Mouse (Mus musculus) spleen, adult 2 months (tissue): ENCODE results near the gene Rnf32. TPM values are rescaled to one million over a fixed set of nuclear protein-coding genes. Genes with fewer than 3 reads are reported as not detected.

Experiments used
- DNase-seq, 2 experiments: peaks; one replicate each; pipeline versions ENCODE4 v3.0.0 to v3.0.0-alpha.2; 2012 to 2021; ENCODE audit warnings: low spot score in 2 of 2, low read depth in 1 of 2
- H3K27ac ChIP-seq: fragments of 200-500 bp; 2 replicates; pipeline ENCODE4 v1.5.1; 2012; ENCODE audit warnings: low read length, inconsistent platforms; ENCODE audit not compliant: insufficient read depth
- H3K27me3 ChIP-seq: fragments of 200-500 bp; 2 replicates; pipeline ENCODE4 v1.6.1; 2012; ENCODE audit warnings: mild to moderate bottlenecking, moderate library complexity, low read length, inconsistent platforms; ENCODE audit not compliant: control insufficient read depth, insufficient read depth
- H3K36me3 ChIP-seq: fragments of 200-500 bp; 2 replicates; pipeline ENCODE4 v1.6.1; 2012; ENCODE audit warnings: mild to moderate bottlenecking, low read length, inconsistent platforms; ENCODE audit not compliant: control insufficient read depth, insufficient read depth
- H3K4me1 ChIP-seq: fragments of 200-500 bp; 2 replicates; pipeline ENCODE4 v1.6.1; 2011; ENCODE audit warnings: inconsistent platforms; ENCODE audit not compliant: control insufficient read depth, insufficient read depth, insufficient read length
- H3K4me3 ChIP-seq: fragments of 200-500 bp; 2 replicates; pipeline ENCODE4 v1.5.1; 2011; ENCODE audit warnings: mild to moderate bottlenecking, inconsistent platforms; ENCODE audit not compliant: insufficient read depth, insufficient read length; ENCODE audit errors: extremely low read depth
- CTCF ChIP-seq: fragments of 200-500 bp; IDR thresholded peaks from 2 replicates; pipeline ENCODE4 v1.5.1; 2011; ENCODE audit warnings: mild to moderate bottlenecking, inconsistent platforms; ENCODE audit not compliant: insufficient read depth, insufficient read length, insufficient replicate concordance; ENCODE audit errors: extremely low read depth
- POLR2A ChIP-seq: fragments of 200-500 bp; IDR thresholded peaks from 2 replicates; pipeline ENCODE4 v1.6.1; 2011; ENCODE audit warnings: low read depth, low read length, inconsistent platforms
- WGBS: fragments of 180-500 bp; shearing (Covaris S2); methylation state at CpG from one replicate; pipeline ENCODE4 v1.1.7; 2018; 5-methylcytosine and 5-hydroxymethylcytosine counted together
- polyA plus RNA-seq: library from polyadenylated mRNA; depleted of rRNA; stranded (reverse); fragments of >200 nt; gene quantifications from 2 replicates; pipeline ENCODE4 v1.2.3, GENCODE M21; 2012

Gene Rnf32
- polyA plus RNA-seq, 1 experiment: 1.1 TPM

GRCm38 (mm10) chr5:29217997-29218396 is 22.2 kb downstream of the Rnf32 start:
- H3K27ac ChIP-seq: no peak overlapping the region

GRCm38 (mm10) chr5:29224089-29224488 is 28.3 kb downstream of the Rnf32 start:
- no peak overlapping the region for H3K27ac ChIP-seq
- DNase-seq: no peak
- no peak overlapping the region for H3K4me3 ChIP-seq
- no peaks in the 10 kb centered on the region for H3K4me1 ChIP-seq
- TF ChIP-seq POLR2A (no peak), CTCF (no peak)
- 95% methylated on average over 7 of the region's 7 CpGs for WGBS
- H3K36me3 ChIP-seq: no peaks in the 10 kb centered on the region
- no peaks in the 10 kb centered on the region for H3K27me3 ChIP-seq

More at GRCm38 (mm10) chr5:29217997-29218396, 22.2 kb downstream of the Rnf32 start:
- Histone ChIP-seq H3K36me3 (no peaks in the 10 kb centered on the region), H3K27me3 (no peaks in the 10 kb centered on the region), H3K4me3 (no peak overlapping the region), H3K4me1 (no peaks in the 10 kb centered on the region)
- TF ChIP-seq CTCF: no peak
- no peak for TF ChIP-seq POLR2A
- DNase-seq: no peak
- 79% methylated on average over 3 of the region's 3 CpGs for WGBS

DNA sequence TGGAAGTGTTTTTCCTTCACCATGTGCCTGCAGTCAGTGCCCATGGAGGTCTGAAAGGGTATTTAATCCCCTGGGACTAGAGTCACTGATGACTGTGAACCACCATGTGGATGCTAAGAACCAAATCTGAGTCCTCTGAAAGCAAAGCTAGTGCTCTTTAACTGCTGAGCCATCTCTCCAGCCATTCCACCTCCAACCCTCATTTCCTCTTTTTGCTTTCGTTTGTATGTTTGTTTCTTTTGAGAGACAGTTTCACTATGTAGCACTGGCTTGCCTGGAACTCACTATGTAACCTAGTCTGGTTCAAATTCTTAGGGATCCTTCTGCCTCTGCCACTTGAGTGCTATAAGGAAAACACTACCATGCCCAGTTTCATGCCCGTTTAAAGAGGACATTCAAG is 34.7 kb downstream of the Rnf32 start:
- Histone ChIP-seq H3K27me3 (no peaks in the 10 kb centered on the region), H3K4me3 (no peak overlapping the region), H3K36me3 (no peaks in the 10 kb centered on the region), H3K27ac (no peak overlapping the region), H3K4me1 (no peaks in the 10 kb centered on the region)
- DNase-seq: no peak
- no peak for TF ChIP-seq POLR2A
- TF ChIP-seq CTCF: no peak
- WGBS: 53% methylated on average over 2 of the region's 2 CpGs

DNA sequence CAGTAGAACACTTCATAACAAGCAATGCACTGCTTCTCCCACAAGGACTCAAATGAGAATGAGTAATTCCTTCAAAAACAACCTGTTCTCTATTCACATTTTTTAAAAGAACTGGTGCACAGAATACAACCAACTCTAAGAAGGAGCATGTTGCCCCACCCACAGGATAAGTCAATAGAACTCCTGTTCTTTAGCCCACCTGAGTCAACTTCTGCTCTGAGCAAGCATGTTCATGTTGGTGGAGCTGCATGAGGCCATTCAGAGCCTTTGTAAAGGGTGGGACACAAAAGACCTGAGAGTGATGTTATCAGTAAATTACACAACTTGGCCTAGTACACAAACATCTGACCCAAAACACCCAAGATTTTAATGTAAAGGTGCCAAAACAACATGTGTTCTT is 42.6 kb downstream of the Rnf32 start:
- Histone ChIP-seq H3K4me1 (no peaks in the 10 kb centered on the region), H3K27ac (no peak overlapping the region), H3K4me3 (no peak overlapping the region), H3K36me3 (no peaks in the 10 kb centered on the region), H3K27me3 (no peaks in the 10 kb centered on the region)
- no peak for DNase-seq
- TF ChIP-seq POLR2A: no peak
- TF ChIP-seq CTCF: no peak

GRCm38 (mm10) chr5:29244769-29245168 is 49.0 kb downstream of the Rnf32 start:
- Histone ChIP-seq H3K4me1 (no peaks in the 10 kb centered on the region), H3K36me3 (no peaks in the 10 kb centered on the region), H3K27ac (no peak overlapping the region), H3K27me3 (no peaks in the 10 kb centered on the region), H3K4me3 (no peak overlapping the region)
- DNase-seq: no peak
- TF ChIP-seq CTCF: no peak
- TF ChIP-seq POLR2A: no peak
- WGBS: no CpG with 5 or more reads among the region's 1 CpGs

GRCm38 (mm10) chr5:29250795-29251495 is 55.2 kb downstream of the Rnf32 start:
- no peak overlapping the region for H3K27ac ChIP-seq

GRCm38 (mm10) chr5:29251496-29251873 is 55.7 kb downstream of the Rnf32 start:
- 75% methylated on average over 1 of the region's 1 CpGs for WGBS

More at GRCm38 (mm10) chr5:29250795-29251495, 55.2 kb downstream of the Rnf32 start:
- WGBS: 87% methylated on average over 8 of the region's 8 CpGs
- DNase-seq: no peak
- no peaks in the 10 kb centered on the region for H3K27me3 ChIP-seq
- TF ChIP-seq CTCF: no peak
- TF ChIP-seq POLR2A: no peak
- H3K4me3 ChIP-seq: no peak overlapping the region
- H3K36me3 ChIP-seq: no peaks in the 10 kb centered on the region
- H3K4me1 ChIP-seq: no peaks in the 10 kb centered on the region

More at GRCm38 (mm10) chr5:29251496-29251873, 55.7 kb downstream of the Rnf32 start:
- no peak for DNase-seq
- no peaks in the 10 kb centered on the region for H3K27me3 ChIP-seq
- H3K4me3 ChIP-seq: no peak overlapping the region
- TF ChIP-seq CTCF (no peak), POLR2A (no peak)
- no peak overlapping the region for H3K27ac ChIP-seq
- H3K4me1 ChIP-seq: no peaks in the 10 kb centered on the region
- no peaks in the 10 kb centered on the region for H3K36me3 ChIP-seq
